Mouse (Mus musculus) cerebellum, adult 9-10 months (tissue): Measurements from ENCODE around the gene 4933425L06Rik.

Source experiments
- DNase-seq: peaks from one replicate; pipeline ENCODE4 v3.0.0; 2022

Gene 4933425L06Rik

DNA sequence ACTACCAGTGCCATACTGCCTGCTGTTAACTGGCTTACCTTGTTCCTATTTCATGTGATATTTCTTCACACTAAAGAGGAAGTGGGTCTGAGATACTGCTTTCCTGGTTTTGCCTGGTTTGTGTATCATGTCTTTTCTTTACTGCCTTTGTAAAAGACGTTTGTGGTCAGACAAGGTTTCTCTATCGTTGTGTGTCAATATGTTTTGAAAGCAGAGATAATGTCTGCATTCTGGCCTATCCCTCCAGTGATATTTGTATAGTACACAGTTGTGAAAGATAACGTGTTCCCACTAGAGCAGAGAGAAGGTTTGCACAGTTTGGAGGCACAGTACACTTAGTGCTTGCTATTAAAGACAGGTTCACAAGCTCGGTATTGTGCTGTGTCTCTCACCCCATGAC, 58.0 kb downstream of the 4933425L06Rik start:
- no peak for DNase-seq

DNA sequence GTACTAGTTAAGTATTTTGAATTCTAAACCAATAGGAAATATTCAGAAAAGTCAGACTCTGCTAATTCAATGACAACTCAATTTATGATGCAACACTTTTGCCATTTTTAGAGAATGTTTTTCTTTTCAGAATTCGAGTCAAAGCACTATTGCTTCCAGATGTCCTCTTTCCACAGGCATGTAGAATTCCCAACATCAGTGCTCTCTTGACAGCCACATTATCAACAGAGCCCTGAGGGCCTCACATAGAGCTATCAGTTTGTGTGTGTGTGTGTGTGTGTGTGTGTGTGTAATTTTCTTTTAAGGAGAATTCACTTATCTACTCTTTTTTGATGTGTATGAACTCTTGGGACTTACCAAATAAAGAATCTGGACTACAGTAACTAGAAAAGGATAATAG, 64.9 kb downstream of the 4933425L06Rik start:
- no peak for DNase-seq

GRCm38 (mm10) chr13:105147795-105148418, 66.0 kb downstream of the 4933425L06Rik start:
- DNase-seq = no peak

- no peak for DNase-seq
These were observed 68.1 kb downstream of the 4933425L06Rik start for GRCm38 (mm10) chr13:105150006-105150405.

GRCm38 (mm10) chr13:105153955-105154354, 72.0 kb downstream of the 4933425L06Rik start:
- DNase-seq = peak; percentile 48

DNA sequence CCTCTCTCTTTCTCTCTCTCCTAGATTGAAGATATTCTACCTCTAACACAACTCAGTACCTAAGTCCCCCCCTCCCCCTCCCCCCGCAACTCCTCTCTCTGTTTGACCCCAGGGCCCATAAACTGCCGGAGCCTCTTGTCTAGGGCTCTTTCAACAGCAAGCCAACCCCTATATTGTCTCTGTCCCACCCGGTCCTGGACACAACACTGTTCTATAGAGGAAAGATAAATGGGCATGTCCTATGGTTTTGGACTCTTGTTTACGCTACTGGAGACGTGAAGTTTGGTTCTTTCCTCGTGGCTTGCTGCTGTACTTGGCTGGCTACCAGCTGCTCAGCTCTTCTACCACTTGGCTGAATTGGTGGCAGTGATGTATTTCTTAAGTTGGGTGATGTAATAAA, 83.5 kb downstream of the 4933425L06Rik start:
- DNase-seq = no peak
